ENCODE assay signal across 21 mouse cellular contexts in genomic region chr3:103709470-103710040, GRCm38 (mm10).
"Had no signal": no experiment of that assay in that cellular context is flagged by ENCODE, and none has a peak within 500 bp of the region (broad histone marks: within the 10 kb centered on the region; RNA-seq: fewer than 3 reads in every experiment).

No protein-coding gene starts in this region.

- DNase-seq: heart, postnatal 10 days; heart, postnatal 14 days; heart, postnatal 36 days; heart, postnatal 4 days; kidney, adult 11 months; kidney, adult 18-20 months; kidney, adult 2 months; kidney, adult 8-10 months; kidney, adult 9 months; kidney, postnatal 10 days; kidney, postnatal 14 days; kidney, postnatal 36 days; kidney, postnatal 4 days; layer of hippocampus, adult 9-11 months; layer of hippocampus, postnatal 36 days had no signal

- ATAC-seq: hindbrain, embryonic 16.5 days; hindbrain, postnatal 0 days; inflammation-experienced regulatory T-cells, adult 6 months; intestine, embryonic 15.5 days; intestine, embryonic 16.5 days; intestine, postnatal 0 days had no signal
